Mouse (Mus musculus): Measurements from ENCODE around the gene Spata2.

Spata2 gene

GRCm38 (mm10) chr2:167483081-167483826 lies 9.4 kb downstream of the Spata2 start:
- DNase-seq (ENCODE audit: low spot score), result no peak

- DNase-seq (ENCODE audit: low spot score), result no peak
Observed at GRCm38 (mm10) chr2:167482681-167483080, 10.0 kb downstream of the Spata2 start.

GRCm38 (mm10) chr2:167479501-167479900 lies 13.2 kb downstream of the Spata2 start:
- DNase-seq (ENCODE audit: low spot score), result no peak

GRCm38 (mm10) chr2:167478128-167478527 lies 14.6 kb downstream of the Spata2 start:
- DNase-seq (ENCODE audit: low spot score), result no peak

- no peak for DNase-seq (ENCODE audit: low spot score)
Observed at GRCm38 (mm10) chr2:167476762-167477161, 15.9 kb downstream of the Spata2 start.

- no peak for DNase-seq (ENCODE audit: low spot score)
Observed at GRCm38 (mm10) chr2:167476200-167476688, 16.4 kb downstream of the Spata2 start.

GRCm38 (mm10) chr2:167475596-167475995 lies 17.1 kb downstream of the Spata2 start:
- no peak for DNase-seq (ENCODE audit: low spot score)

GRCm38 (mm10) chr2:167474218-167474617 lies 18.5 kb downstream of the Spata2 start:
- no peak for DNase-seq (ENCODE audit: low spot score)

GRCm38 (mm10) chr2:167471585-167471984 lies 21.1 kb downstream of the Spata2 start:
- no peak for DNase-seq (ENCODE audit: low spot score)

- no peak for DNase-seq (ENCODE audit: low spot score)
Observed at GRCm38 (mm10) chr2:167470611-167471010, 22.1 kb downstream of the Spata2 start.

- no peak for DNase-seq (ENCODE audit: low spot score)
Observed at GRCm38 (mm10) chr2:167468444-167468843, 24.2 kb downstream of the Spata2 start.

GRCm38 (mm10) chr2:167467214-167467613 lies 25.5 kb downstream of the Spata2 start:
- DNase-seq (ENCODE audit: low spot score), result no peak

GRCm38 (mm10) chr2:167465951-167466350 lies 26.7 kb downstream of the Spata2 start:
- no peak for DNase-seq (ENCODE audit: low spot score)

- DNase-seq (ENCODE audit: low spot score), result no peak
Observed at GRCm38 (mm10) chr2:167463802-167464201, 28.9 kb downstream of the Spata2 start.

- peak; percentile 55 for DNase-seq (ENCODE audit: low spot score)
Observed at GRCm38 (mm10) chr2:167462954-167463353, 29.7 kb downstream of the Spata2 start.

- no peak for DNase-seq (ENCODE audit: low spot score)
Observed at GRCm38 (mm10) chr2:167459071-167459865, 33.4 kb downstream of the Spata2 start.

- DNase-seq (ENCODE audit: low spot score), result no peak
Observed at GRCm38 (mm10) chr2:167458548-167458947, 34.1 kb downstream of the Spata2 start.

- no peak for DNase-seq (ENCODE audit: low spot score)
Observed at GRCm38 (mm10) chr2:167457213-167457612, 35.5 kb downstream of the Spata2 start.

- no peak for DNase-seq (ENCODE audit: low spot score)
Observed at GRCm38 (mm10) chr2:167456361-167457020, 36.2 kb downstream of the Spata2 start.

GRCm38 (mm10) chr2:167453814-167454213 lies 38.9 kb downstream of the Spata2 start:
- no peak for DNase-seq (ENCODE audit: low spot score)

GRCm38 (mm10) chr2:167450647-167451046 lies 42.0 kb downstream of the Spata2 start:
- no peak for DNase-seq (ENCODE audit: low spot score)

Measured in lung, postnatal 25 days (tissue).